Mouse (Mus musculus): ENCODE results near the gene Gm42669.

- no peak for TF ChIP-seq CTCF (IDR thresholded peaks at IDR 0.05; ENCODE audit: control insufficient read depth, insufficient read depth, insufficient read length)
- no peak for TF ChIP-seq CEBPB (IDR thresholded peaks at IDR 0.05; ENCODE audit: low read depth)
- no peak for TF ChIP-seq MAX (IDR thresholded peaks at IDR 0.05)
- TF ChIP-seq MYOG (IDR thresholded peaks at IDR 0.05; ENCODE audit: control insufficient read depth, extremely low read depth, insufficient read length): no peak
- TF ChIP-seq USF1 (IDR thresholded peaks at IDR 0.05; ENCODE audit: low read depth): no peak
- no peak for TF ChIP-seq FOSL1 (IDR thresholded peaks at IDR 0.05; ENCODE audit: insufficient read depth, low read length, poor library complexity, severe bottlenecking)
- no peak for TF ChIP-seq MYOD1 (IDR thresholded peaks at IDR 0.05; ENCODE audit: control insufficient read depth, insufficient read length, low read depth)
Observed at GRCm38 (mm10) chr5:107492471-107492870, 14.9 kb upstream of the Gm42669 start.

Data from C2C12 (cell line).